Mouse (Mus musculus) embryonic facial prominence, embryonic 15.5 days (tissue): ENCODE data around the gene Kcnj10. TPM values are rescaled to one million over a fixed set of nuclear protein-coding genes. Genes with fewer than 3 reads are reported as not detected.

Experiments
- ATAC-seq: fragments of 200-750 bp; cut with Nextera tagmentation; 2 replicates; pipeline ENCODE4 v1.8.0; 2017; ENCODE audit warnings: low read depth, moderate TSS enrichment; ENCODE audit not compliant: insufficient number of reproducible peaks, low FRiP score, low TSS enrichment
- H3K27ac ChIP-seq: fragments of 300-500 bp; sonication (generic); replicated peaks from 2 replicates; pipeline ENCODE4 v1.5.1; 2015; ENCODE audit warnings: mild to moderate bottlenecking, inconsistent platforms
- H3K27me3 ChIP-seq: fragments of 300-500 bp; sonication (generic); 2 replicates; pipeline ENCODE4 v1.6.1; 2015; ENCODE audit warnings: inconsistent platforms
- H3K36me3 ChIP-seq: fragments of 300-500 bp; sonication (generic); 2 replicates; pipeline ENCODE4 v1.6.1; 2015; ENCODE audit warnings: mild to moderate bottlenecking, inconsistent platforms
- H3K4me1 ChIP-seq: fragments of 300-500 bp; sonication (generic); 2 replicates; pipeline ENCODE4 v1.6.1; 2015; ENCODE audit warnings: inconsistent platforms
- H3K4me2 ChIP-seq: fragments of 300-500 bp; sonication (generic); replicated peaks from 2 replicates; pipeline ENCODE4 v1.6.1; 2015; ENCODE audit warnings: mild to moderate bottlenecking, inconsistent platforms
- H3K4me3 ChIP-seq: fragments of 300-500 bp; sonication (generic); replicated peaks from 2 replicates; pipeline ENCODE4 v1.5.1; 2015; ENCODE audit warnings: mild to moderate bottlenecking, inconsistent platforms
- H3K9ac ChIP-seq: fragments of 300-500 bp; sonication (generic); 2 replicates; pipeline ENCODE4 v1.6.1; 2015; ENCODE audit warnings: inconsistent platforms
- H3K9me3 ChIP-seq: fragments of 300-500 bp; sonication (generic); replicated peaks from 2 replicates; pipeline ENCODE4 v1.6.1; 2016; ENCODE audit warnings: inconsistent platforms
- WGBS: fragments of 180-500 bp; shearing (Covaris S2); methylation state at CpG from one replicate; pipeline ENCODE4 v1.1.7; 2015; 5-methylcytosine and 5-hydroxymethylcytosine counted together
- polyA plus RNA-seq: library from polyadenylated mRNA; unstranded; fragments of >200 nt; fragmentation: Nextera tagmentation; extraction: Ambion mirVana; gene quantifications from 2 replicates; pipeline ENCODE4 v1.2.1, GENCODE M21; 2015

Kcnj10 gene
- polyA plus RNA-seq, 1 experiment from 2014 or later, result 0.09 TPM

DNA sequence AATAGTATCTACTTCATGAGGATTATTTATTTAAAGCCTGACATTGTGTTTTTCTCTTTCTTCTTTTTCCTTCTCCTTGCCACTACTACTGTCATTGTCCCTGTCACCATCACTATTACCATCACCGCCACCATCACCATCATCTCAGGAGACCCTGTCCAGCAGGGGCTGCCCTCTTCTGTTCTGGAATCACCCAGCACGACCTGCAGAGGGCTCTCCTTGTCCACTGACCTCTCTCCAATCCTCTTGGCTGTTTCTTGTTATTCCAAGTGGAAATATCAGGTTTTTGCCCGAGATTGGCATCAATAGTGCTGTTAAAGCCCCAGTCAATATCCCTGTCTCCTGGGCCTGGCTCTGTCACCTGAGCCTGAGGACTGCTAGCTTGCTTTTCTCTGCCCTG is 7.5 kb upstream of the Kcnj10 start:
- H3K4me1 ChIP-seq, result no peaks in the 10 kb centered on the region
- 23% methylated on average over 3 of the region's 3 CpGs for WGBS
- ATAC-seq, result no peak
- no peak overlapping the region for H3K4me2 ChIP-seq
- no peaks in the 10 kb centered on the region for H3K9me3 ChIP-seq
- H3K9ac ChIP-seq, result no peak overlapping the region
- H3K36me3 ChIP-seq, result no peaks in the 10 kb centered on the region
- no peak overlapping the region for H3K4me3 ChIP-seq
- H3K27me3 ChIP-seq, result peaks cover 55% of the 10 kb centered on the region
- no peak overlapping the region for H3K27ac ChIP-seq

DNA sequence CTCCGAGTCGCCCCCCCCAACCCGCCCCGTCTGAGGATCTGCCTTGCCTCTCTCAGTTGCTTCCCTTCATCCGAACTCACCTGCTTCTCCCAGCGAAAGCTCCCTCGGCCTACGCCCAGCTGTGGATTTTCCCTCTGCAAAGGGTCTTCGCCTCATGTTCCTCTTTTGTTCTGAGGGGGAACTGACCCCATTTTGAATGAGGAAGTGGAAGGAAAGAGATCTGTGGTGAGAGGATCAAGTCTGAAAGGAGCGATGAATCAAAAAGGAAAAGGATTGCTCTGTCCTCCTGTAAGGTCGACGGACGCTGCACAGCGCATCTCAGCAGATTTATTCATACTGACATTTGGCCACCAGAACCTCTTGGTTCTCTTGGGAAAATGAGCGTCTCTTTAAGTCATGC is 5.2 kb upstream of the Kcnj10 start:
- H3K27ac ChIP-seq, result no peak overlapping the region
- no peak overlapping the region for H3K4me3 ChIP-seq
- no peak overlapping the region for H3K9ac ChIP-seq
- ATAC-seq, result no peak
- 74% methylated on average over 15 of the region's 15 CpGs for WGBS
- H3K9me3 ChIP-seq, result no peaks in the 10 kb centered on the region
- no peaks in the 10 kb centered on the region for H3K36me3 ChIP-seq
- H3K4me1 ChIP-seq, result peaks cover 5% of the 10 kb centered on the region
- no peak overlapping the region for H3K4me2 ChIP-seq
- peaks cover 49% of the 10 kb centered on the region for H3K27me3 ChIP-seq

DNA sequence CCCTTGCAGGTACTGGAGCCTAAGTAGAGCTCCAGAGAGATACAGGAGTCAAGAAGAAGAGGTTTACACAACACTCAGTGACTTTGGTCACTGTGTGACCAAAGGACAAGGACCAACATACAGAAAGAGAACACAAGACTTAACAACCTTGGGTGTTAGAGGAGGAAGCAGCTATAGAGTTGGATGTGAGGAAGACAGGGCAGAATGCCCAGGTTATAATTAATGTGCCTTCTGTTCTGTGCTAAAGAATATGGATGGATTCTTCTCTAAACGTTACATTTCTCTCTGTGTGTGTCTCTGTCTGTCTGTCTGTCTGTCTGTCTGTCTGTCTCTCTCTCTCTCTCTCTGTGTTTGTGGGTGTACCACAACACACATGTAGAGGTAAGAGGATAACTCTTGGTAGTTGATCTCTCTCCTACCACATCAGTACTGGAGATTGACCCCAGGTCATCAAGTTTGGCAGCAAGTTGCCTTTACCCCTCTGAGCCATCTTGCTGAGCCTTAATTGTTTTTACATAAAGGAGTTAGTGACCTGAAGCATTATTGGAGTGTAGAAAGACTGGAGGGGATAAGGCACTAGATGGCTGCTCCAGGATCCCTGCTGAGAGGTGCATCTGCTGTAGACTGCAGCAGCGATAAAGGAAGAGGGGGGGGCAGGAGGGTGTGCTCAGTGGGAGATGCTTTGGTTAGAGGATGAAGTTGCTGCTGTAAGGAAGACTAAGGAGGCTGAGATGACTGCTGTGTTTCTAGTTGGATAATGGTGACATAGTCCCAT is 3.4 kb upstream of the Kcnj10 start:
- Histone ChIP-seq H3K4me3 (no peak overlapping the region), H3K9me3 (no peaks in the 10 kb centered on the region), H3K4me1 (peaks cover 10% of the 10 kb centered on the region), H3K27ac (no peak overlapping the region), H3K4me2 (no peak overlapping the region), H3K36me3 (no peaks in the 10 kb centered on the region), H3K9ac (no peak overlapping the region), H3K27me3 (peaks cover 55% of the 10 kb centered on the region)
- ATAC-seq, result no peak
- 23% methylated on average over 2 of the region's 2 CpGs for WGBS

DNA sequence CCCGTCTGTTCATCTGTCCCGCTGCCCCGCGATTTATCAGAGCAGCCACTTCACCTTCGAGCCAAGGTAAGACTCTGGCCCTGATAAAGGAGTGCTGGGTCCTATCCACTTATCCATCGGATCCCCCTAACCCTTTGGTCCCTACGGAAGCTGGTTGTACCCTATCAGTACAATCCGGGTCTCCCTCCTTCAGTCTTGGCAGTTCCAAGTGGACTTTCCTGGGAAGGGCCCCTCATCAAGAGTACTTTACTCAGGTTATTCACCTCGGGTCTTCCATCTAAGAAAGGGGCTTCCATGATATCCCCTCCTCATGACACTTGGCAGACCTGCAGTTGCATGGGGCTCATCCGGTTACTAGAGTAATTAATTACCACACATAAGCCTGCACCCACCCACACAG is 376 bp downstream of the Kcnj10 start:
- H3K9ac ChIP-seq, result no peak overlapping the region
- no peak for ATAC-seq
- H3K27me3 ChIP-seq, result peaks cover 43% of the 10 kb centered on the region
- H3K4me2 ChIP-seq, result peak overlapping the region; percentile 63
- H3K27ac ChIP-seq, result no peak overlapping the region
- peak overlapping the region; percentile 41 for H3K4me3 ChIP-seq
- H3K36me3 ChIP-seq, result no peaks in the 10 kb centered on the region
- 23% methylated on average over 10 of the region's 10 CpGs for WGBS
- no peaks in the 10 kb centered on the region for H3K9me3 ChIP-seq
- H3K4me1 ChIP-seq, result peaks cover 10% of the 10 kb centered on the region

DNA sequence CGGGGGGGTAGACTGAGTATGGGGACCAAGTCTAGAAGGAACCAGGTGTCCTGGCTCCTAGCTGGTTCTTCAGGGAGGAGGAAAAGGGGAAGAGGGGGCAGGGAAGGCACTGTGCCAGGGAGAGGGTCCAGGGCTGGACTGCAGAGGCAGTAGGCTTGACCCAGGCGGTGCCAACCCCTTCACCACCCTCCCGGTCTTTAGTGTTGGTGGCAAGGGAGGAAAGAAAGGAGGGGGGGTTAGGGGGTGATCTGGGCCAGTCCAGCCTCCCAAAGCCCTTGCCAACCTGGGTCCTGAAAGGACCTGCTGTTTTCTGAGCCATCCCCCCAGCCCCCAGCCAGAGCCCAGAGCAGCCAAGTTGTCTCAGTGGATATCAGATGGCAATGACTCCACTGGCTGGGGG is 1.7 kb downstream of the Kcnj10 start:
- Histone ChIP-seq H3K36me3 (no peaks in the 10 kb centered on the region), H3K4me1 (peaks cover 10% of the 10 kb centered on the region), H3K4me3 (no peak overlapping the region), H3K27ac (no peak overlapping the region), H3K4me2 (no peak overlapping the region), H3K9ac (no peak overlapping the region), H3K9me3 (no peaks in the 10 kb centered on the region), H3K27me3 (peaks cover 41% of the 10 kb centered on the region)
- ATAC-seq, result 0 out of 2 replicates have a peak, but pooled peaks have one; percentile 20
- WGBS, result 96% methylated on average over 3 of the region's 3 CpGs

DNA sequence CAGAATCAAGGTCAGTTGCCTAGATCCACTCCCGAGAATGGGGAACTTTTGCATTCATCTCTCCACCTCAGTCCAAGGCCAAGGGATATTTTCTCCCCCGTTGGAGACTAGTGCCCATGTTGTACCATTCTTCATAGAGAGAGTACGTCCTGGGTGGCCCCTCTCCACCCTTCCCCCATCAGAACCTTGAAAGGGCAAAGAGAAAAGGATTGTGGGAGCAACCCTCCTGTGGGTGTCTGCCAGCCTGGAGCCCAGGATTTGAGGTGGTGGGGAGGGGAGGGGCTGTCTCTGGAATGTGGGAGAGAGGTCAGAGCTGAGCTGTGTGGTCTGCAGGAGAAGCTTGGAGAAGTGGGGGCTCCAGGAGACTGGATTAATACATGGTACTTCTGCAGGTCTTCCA is 2.9 kb downstream of the Kcnj10 start:
- no peak overlapping the region for H3K27ac ChIP-seq
- no peak for ATAC-seq
- H3K9me3 ChIP-seq, result no peaks in the 10 kb centered on the region
- H3K4me1 ChIP-seq, result peaks cover 10% of the 10 kb centered on the region
- no peak overlapping the region for H3K9ac ChIP-seq
- WGBS, result 49% methylated on average over 3 of the region's 3 CpGs
- no peak overlapping the region for H3K4me2 ChIP-seq
- H3K36me3 ChIP-seq, result no peaks in the 10 kb centered on the region
- no peak overlapping the region for H3K4me3 ChIP-seq
- H3K27me3 ChIP-seq, result peaks cover 33% of the 10 kb centered on the region

DNA sequence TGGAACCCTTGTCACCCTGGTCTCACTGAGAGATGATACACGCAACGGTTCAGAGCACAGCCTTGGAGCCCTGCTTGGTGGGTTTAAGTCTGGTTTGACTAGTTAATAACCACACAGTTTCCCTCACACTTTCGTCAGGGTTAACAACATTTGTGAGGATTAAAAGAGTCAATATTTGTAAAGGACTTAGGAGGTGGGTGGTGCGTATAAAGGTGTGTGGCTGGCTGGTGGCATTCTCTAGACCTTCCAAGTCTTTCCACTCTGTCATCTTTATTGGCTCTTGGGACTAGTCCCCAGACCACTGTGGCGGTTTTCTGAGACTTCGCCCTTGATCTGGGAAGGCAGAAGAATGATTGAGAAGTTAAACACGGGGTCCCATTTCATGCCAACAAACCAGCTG is 3.8 kb downstream of the Kcnj10 start:
- H3K36me3 ChIP-seq, result no peaks in the 10 kb centered on the region
- H3K27me3 ChIP-seq, result peaks cover 31% of the 10 kb centered on the region
- H3K4me3 ChIP-seq, result no peak overlapping the region
- H3K4me1 ChIP-seq, result peaks cover 12% of the 10 kb centered on the region
- H3K9ac ChIP-seq, result no peak overlapping the region
- H3K4me2 ChIP-seq, result no peak overlapping the region
- H3K27ac ChIP-seq, result no peak overlapping the region
- 71% methylated on average over 7 of the region's 7 CpGs for WGBS
- no peaks in the 10 kb centered on the region for H3K9me3 ChIP-seq
- ATAC-seq, result no peak

DNA sequence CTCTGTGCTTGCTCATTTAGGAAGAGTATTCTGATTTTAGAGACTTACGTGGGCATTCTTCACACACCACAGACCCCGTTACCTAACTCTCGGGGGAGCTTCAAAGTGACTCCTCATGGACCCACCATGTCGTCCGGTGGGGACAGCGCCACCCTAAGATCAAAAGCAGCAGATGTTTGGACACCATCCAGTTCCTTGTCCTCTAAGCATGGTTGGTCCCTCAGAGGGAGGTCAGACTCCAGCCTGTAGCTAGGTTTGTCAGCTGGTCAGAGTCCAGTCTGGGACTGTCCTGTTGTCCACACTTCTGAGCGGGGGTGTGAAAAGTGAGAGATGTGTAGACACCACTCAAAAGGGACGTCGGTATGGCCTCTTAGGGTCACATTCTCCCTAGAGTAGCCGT is 5.7 kb downstream of the Kcnj10 start:
- Histone ChIP-seq H3K9ac (no peak overlapping the region), H3K4me2 (no peak overlapping the region), H3K4me3 (no peak overlapping the region), H3K27me3 (peaks cover 33% of the 10 kb centered on the region), H3K9me3 (no peaks in the 10 kb centered on the region), H3K36me3 (no peaks in the 10 kb centered on the region), H3K27ac (no peak overlapping the region), H3K4me1 (peaks cover 12% of the 10 kb centered on the region)
- WGBS, result 78% methylated on average over 10 of the region's 10 CpGs
- ATAC-seq, result no peak

DNA sequence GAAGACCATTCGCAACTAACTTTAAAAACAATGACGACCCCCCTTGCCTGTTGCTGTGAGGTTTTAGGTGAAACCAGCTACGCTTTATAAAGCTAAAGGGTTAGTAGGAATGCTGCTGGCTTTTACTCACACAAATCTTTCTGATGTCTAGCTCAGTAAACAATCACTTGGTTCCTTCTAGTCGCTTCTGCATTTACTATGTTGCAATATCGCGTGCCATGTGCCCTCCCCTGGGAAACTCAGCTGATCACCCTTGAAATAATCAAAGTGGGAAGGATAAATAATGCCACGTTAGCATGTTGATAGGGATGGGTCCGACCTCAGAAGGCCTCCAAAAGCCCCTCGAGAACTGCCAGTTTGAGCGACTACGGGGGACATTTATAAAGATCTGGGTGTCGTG is 6.4 kb downstream of the Kcnj10 start:
- WGBS, result 85% methylated on average over 12 of the region's 12 CpGs
- Histone ChIP-seq H3K27me3 (peaks cover 29% of the 10 kb centered on the region), H3K9me3 (no peaks in the 10 kb centered on the region), H3K36me3 (no peaks in the 10 kb centered on the region), H3K9ac (no peak overlapping the region), H3K4me1 (peaks cover 12% of the 10 kb centered on the region), H3K4me2 (no peak overlapping the region), H3K27ac (no peak overlapping the region), H3K4me3 (no peak overlapping the region)
- no peak for ATAC-seq

DNA sequence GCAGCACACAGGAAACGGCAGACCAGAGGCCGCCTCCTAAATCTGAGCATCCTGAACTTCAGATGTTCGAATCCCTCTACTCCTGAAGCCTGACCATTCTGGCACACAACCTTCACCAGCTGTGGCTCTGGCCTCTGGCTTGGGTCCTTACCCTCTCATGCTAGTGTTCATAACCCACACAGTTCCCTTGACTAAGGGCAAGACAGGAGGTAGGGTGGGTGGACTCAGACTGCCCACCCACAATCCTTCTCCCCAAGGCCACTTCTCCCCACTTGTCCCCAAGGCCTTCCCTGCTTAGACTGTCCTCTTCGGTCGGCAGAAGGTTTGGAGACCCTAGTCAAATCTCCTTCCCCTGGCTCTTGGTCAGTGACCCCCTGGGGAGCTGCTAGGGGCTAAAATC is 8.5 kb downstream of the Kcnj10 start:
- Histone ChIP-seq H3K4me3 (no peak overlapping the region), H3K4me2 (no peak overlapping the region), H3K27ac (no peak overlapping the region), H3K36me3 (no peaks in the 10 kb centered on the region), H3K9ac (no peak overlapping the region), H3K9me3 (no peaks in the 10 kb centered on the region), H3K4me1 (peaks cover 12% of the 10 kb centered on the region), H3K27me3 (peaks cover 27% of the 10 kb centered on the region)
- 52% methylated on average over 5 of the region's 5 CpGs for WGBS
- ATAC-seq, result no peak

DNA sequence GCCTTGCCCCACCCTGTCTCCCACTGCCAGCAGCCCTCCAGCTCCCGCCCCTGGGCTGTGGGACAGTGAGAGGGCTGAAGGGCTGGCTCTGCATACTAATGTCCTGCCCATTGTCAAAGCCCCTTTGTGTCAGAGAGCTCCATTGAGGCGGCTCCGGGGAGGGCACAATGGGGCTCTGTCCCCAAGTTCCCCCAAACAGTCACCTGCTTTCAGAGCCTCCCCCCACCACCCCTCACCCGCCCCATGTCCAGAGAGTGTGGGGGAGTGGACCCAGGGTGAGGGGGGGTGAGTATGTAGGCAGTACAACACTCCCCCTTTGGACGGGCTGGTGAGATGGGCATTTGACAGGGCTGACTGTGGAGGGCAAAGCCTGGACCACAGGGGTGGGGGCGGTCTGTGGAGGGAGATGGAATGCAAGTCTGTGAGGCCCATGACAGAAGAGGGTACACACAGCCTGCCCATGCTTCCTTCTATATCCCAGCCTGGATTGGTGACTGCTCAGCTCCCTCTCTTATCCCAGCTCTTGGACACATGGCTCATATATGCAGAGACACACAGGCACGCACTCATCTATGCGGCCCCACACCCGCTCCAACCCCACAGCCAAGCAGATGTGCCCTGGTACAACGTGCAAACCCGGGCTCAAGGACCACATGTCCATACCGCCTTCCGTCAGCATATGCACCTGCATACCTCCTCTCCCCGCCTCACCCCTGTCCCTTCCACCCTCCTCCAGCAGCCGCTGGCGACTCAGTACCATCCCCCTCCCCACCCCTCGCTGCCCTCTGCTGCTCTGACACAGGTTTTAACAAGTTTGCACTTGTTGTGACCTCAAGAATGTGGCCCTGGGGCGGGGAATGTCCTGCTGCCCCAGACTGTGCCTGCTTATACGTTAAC is 9.2 kb downstream of the Kcnj10 start:
- peak; percentile 53; the same call in 1 of the 2 replicates for ATAC-seq
- H3K36me3 ChIP-seq, result no peaks in the 10 kb centered on the region
- peaks cover 12% of the 10 kb centered on the region for H3K4me1 ChIP-seq
- H3K27me3 ChIP-seq, result peaks cover 27% of the 10 kb centered on the region
- no peak overlapping the region for H3K4me3 ChIP-seq
- H3K27ac ChIP-seq, result no peak overlapping the region
- no peaks in the 10 kb centered on the region for H3K9me3 ChIP-seq
- no peak overlapping the region for H3K9ac ChIP-seq
- WGBS, result 8% methylated on average over 19 of the region's 19 CpGs
- H3K4me2 ChIP-seq, result no peak overlapping the region
